Mouse (Mus musculus) left cerebral cortex, postnatal 14 days (tissue): ENCODE results near the gene Ugt1a8. TPM values are rescaled to one million over a fixed set of nuclear protein-coding genes. Genes with fewer than 3 reads are reported as not detected.

Experiments used
- DNase-seq, 2 experiments: peaks; one replicate each; pipeline ENCODE4 v3.0.0; 2021 to 2022; ENCODE audit warnings: low spot score in 2 of 2, mixed read lengths in 1 of 2
- intact Hi-C: fragments of 180-260 bp; cut with DNase I; formaldehyde crosslinking; loops from one replicate; pipeline ENCODE4 v1.15.1; 2025
- total RNA-seq, 2 experiments: library from RNA; stranded (reverse); gene quantifications; 2 replicates each; pipeline ENCODE4 v1.2.3; 2021

The Ugt1a8 gene
- total RNA-seq, 2 experiments from 2014 or later, result not detected

DNA sequence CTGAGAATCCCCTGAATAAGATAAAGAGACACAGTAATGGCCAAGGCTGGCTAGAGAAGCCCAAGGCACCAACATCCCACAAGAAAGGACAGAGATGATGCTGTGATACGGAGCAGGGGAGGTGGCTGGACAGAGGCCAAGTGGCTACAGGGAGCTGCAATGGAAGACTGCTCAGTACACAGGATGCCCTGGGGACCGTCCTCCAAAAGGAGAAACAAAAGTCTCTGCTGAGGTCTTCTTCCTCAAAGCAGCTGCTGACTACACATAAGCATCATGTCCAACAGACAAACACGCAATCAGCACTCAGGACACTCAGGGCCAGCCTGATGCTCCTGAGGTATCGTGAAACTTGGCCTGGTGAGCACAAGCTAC is 177.2 kb downstream of the Ugt1a8 start:
- DNase-seq, result no peak
- intact Hi-C loops, result no loop called here

DNA sequence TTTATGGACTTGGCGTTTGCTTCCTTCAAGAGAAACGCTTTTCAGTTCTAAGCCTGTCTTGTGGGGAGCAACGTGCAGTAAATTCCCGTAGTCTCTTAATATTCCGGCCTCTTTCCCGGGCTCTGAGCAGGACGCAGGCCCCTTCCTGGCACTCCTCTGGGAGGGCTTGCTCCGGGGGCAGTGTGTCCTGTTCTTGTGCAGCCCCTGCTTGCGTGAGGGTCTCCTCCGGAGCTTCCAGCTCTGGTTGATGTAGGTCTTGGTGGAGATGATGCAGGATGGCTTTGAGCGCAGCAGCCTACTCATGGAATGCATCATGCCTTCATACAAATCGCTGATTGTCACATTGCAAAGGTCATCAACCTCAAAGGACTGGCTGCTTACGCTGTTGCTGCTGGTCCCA is 178.5 kb downstream of the Ugt1a8 start:
- intact Hi-C loops, result no loop called here
- DNase-seq, result no peak

GRCm38 (mm10) chr1:88267489-88267888 is 179.9 kb downstream of the Ugt1a8 start:
- intact Hi-C loops, result no loop called here
- no peak for DNase-seq

DNA sequence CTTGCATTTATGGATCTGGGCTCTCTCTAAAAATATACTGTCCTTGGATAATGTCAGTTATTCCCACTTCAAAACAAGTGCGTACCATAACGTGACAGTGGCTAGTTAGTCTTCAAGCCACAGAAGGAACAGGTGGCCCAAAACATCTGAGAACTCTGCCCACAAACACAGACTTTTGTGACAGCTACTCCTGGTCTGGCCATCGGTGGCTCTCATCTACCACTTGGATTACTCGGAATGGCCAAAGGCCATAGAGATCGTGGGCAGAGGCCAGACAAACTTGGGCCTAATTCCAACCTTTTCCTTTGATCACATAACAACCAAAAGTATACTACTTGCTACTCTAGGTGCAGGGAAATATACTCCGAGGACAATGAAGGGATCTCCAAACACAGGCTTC is 180.5 kb downstream of the Ugt1a8 start:
- DNase-seq, result no peak
- intact Hi-C loops, result no loop called here

Other genes with a start within 250 kb of the Ugt1a8 start
- gene Dgkd, start 234.5 kb upstream of the Ugt1a8 start, total RNA-seq, result 100 to 1,000 TPM; 128 to 140 TPM
- gene Usp40, start 79.3 kb upstream of the Ugt1a8 start, total RNA-seq, result 10 to 100 TPM; 18.5 to 23.5 TPM
- not detected for gene Ugt1a10, start 32.4 kb upstream of the Ugt1a8 start, total RNA-seq
- gene Ugt1a9, start 17.0 kb upstream of the Ugt1a8 start, total RNA-seq, result not detected
- gene Ugt1a7c, start 7.2 kb downstream of the Ugt1a8 start, total RNA-seq, result under 1 TPM; 0.44 to 0.49 TPM
- under 1 TPM; 0.20 to 0.23 TPM for gene Ugt1a6b, start 15.4 kb downstream of the Ugt1a8 start, total RNA-seq
- gene Ugt1a6a, start 47.0 kb downstream of the Ugt1a8 start, total RNA-seq, result under 1 TPM in 1 of 2 experiments, not detected in 1; 0.40 TPM
- gene Ugt1a5, start 78.2 kb downstream of the Ugt1a8 start, total RNA-seq, result under 1 TPM in 1 of 2 experiments, not detected in 1; 0.15 TPM
- gene Ugt1a2, start 112.8 kb downstream of the Ugt1a8 start, total RNA-seq, result not detected
- gene Dnajb3, start 118.0 kb downstream of the Ugt1a8 start, total RNA-seq, result 1 to 10 TPM; 2.7 to 3.7 TPM
- gene Ugt1a1, start 124.1 kb downstream of the Ugt1a8 start, total RNA-seq, result under 1 TPM in 1 of 2 experiments, not detected in 1; 0.15 TPM
- under 1 TPM; 0.04 to 0.06 TPM for gene Mroh2a, start 139.2 kb downstream of the Ugt1a8 start, total RNA-seq
- 10 to 100 TPM; 36.8 to 38.3 TPM for gene Hjurp, start 189.8 kb downstream of the Ugt1a8 start, total RNA-seq
- under 1 TPM; 0.61 to 0.68 TPM for gene Trpm8, start 189.8 kb downstream of the Ugt1a8 start, total RNA-seq